10 mouse cellular contexts compared by ENCODE assay signal in the genomic region with DNA sequence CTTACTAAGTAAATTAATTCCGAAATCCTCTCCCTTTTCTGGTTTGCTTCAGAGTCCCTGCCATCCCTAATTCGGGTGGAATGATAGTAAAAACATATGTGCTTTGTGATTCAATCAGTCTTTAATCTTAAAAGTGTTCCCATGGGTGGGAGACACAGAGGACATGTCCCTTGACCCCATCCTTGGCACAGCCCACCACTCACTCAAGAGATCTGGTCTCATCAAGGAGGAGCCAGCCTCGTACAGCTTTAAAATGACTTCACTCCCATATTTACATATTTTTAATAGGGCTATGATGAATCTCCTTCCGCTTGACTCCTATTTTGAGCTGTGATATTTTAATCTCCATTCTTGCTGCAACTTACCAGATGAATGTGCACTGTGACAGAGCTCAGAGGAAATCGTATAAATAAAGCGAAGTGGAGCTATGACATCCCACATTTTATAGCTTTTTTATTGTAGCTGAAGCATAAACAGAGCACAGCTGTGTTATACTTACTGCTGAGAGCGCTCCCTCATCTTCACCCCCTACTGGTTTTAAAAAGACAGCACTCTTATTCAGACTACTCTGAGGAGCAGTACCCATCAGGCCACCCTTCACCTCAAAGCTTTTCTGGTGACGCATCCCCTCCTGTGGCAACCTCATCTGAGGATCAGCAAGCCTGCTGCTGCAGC.
DNase-seq lines count a peak whose midpoint lies in the region; ATAC-seq and TF ChIP-seq lines count a peak whose summit lies in the region.
"Had no signal": no experiment of that assay in that cellular context is flagged by ENCODE, and none has a peak within 500 bp of the region (broad histone marks: within the 10 kb centered on the region; RNA-seq: fewer than 3 reads in every experiment).

No protein-coding gene starts in this region.

- H3K9ac ChIP-seq in forebrain, embryonic 13.5 days: no peak overlapping the region
- H3K9ac ChIP-seq in forebrain, embryonic 11.5 days (ENCODE audit: low read length): no peak overlapping the region
- H3K9ac ChIP-seq in lung, embryonic 14.5 days: no peak overlapping the region
- H3K9ac ChIP-seq in hindbrain, embryonic 16.5 days (ENCODE audit: low read depth, low read length): no peak overlapping the region
- H3K9ac ChIP-seq: liver, postnatal 0 days had no signal

- peak; percentile 53 for TF ChIP-seq CTCF in lung, embryonic 14.5 days (IDR thresholded peaks at IDR 0.05; ENCODE audit: low read depth)

- peaks cover 29% of the 10 kb centered on the region for H3K4me1 ChIP-seq in forebrain, embryonic 13.5 days
- H3K4me1 ChIP-seq in forebrain, embryonic 11.5 days (replicated peaks; ENCODE audit: control insufficient read depth, insufficient read depth, low read length): peaks cover 3% of the 10 kb centered on the region; the same call in 1 of the 2 replicates
- H3K4me1 ChIP-seq in lung, embryonic 14.5 days (ENCODE audit: insufficient read depth): 0 out of 2 replicates have a peak, but pooled peaks cover 4% of the 10 kb centered on the region
- H3K4me1 ChIP-seq in hindbrain, embryonic 16.5 days (ENCODE audit: control insufficient read depth, insufficient read depth, low read depth, low read length): peaks cover 7% of the 10 kb centered on the region

- no peaks in the 10 kb centered on the region for H3K36me3 ChIP-seq in forebrain, embryonic 13.5 days (ENCODE audit: poor library complexity, severe bottlenecking)
- no peaks in the 10 kb centered on the region for H3K36me3 ChIP-seq in forebrain, embryonic 11.5 days (ENCODE audit: control insufficient read depth, insufficient read depth, low read length)
- H3K36me3 ChIP-seq in lung, embryonic 14.5 days (ENCODE audit: insufficient read depth): no peaks in the 10 kb centered on the region
- no peaks in the 10 kb centered on the region for H3K36me3 ChIP-seq in hindbrain, embryonic 16.5 days (ENCODE audit: control insufficient read depth, insufficient read depth, low read length)

- H3K9me3 ChIP-seq in forebrain, embryonic 13.5 days (replicated peaks): no peaks in the 10 kb centered on the region
- H3K9me3 ChIP-seq in forebrain, embryonic 11.5 days (ENCODE audit: control insufficient read depth, low read length): no peaks in the 10 kb centered on the region
- no peaks in the 10 kb centered on the region for H3K9me3 ChIP-seq in lung, embryonic 14.5 days (ENCODE audit: low read depth, low read length)
- H3K9me3 ChIP-seq in hindbrain, embryonic 16.5 days (ENCODE audit: control insufficient read depth, low read length): no peaks in the 10 kb centered on the region

- no peak overlapping the region for H3K4me3 ChIP-seq in forebrain, embryonic 13.5 days
- H3K4me3 ChIP-seq in forebrain, embryonic 11.5 days (ENCODE audit: low read depth, low read length): no peak overlapping the region
- no peak overlapping the region for H3K4me3 ChIP-seq in lung, embryonic 14.5 days (ENCODE audit: low read depth, low read length)
- H3K4me3 ChIP-seq in hindbrain, embryonic 16.5 days (ENCODE audit: low read length): no peak overlapping the region
- H3K4me3 ChIP-seq: heart, adult 2 months had no signal

- WGBS in forebrain, embryonic 13.5 days: 72% methylated on average over 8 of the region's 8 CpGs
- 82% methylated on average over 8 of the region's 8 CpGs for WGBS in forebrain, embryonic 11.5 days
- WGBS in lung, embryonic 14.5 days: 27% methylated on average over 8 of the region's 8 CpGs
- WGBS in hindbrain, embryonic 16.5 days: 55% methylated on average over 8 of the region's 8 CpGs

- no peak overlapping the region for H3K4me2 ChIP-seq in forebrain, embryonic 13.5 days
- no peak overlapping the region for H3K4me2 ChIP-seq in forebrain, embryonic 11.5 days (ENCODE audit: low read depth, low read length, severe bottlenecking)
- peak overlapping the region; percentile 0; the same call in 1 of the 2 replicates for H3K4me2 ChIP-seq in lung, embryonic 14.5 days
- H3K4me2 ChIP-seq in hindbrain, embryonic 16.5 days (ENCODE audit: low read length): no peak overlapping the region

- peak; percentile 58 for ATAC-seq in forebrain, embryonic 13.5 days
- ATAC-seq in forebrain, embryonic 11.5 days (replicated peaks; ENCODE audit: low FRiP score): no peak
- ATAC-seq in lung, embryonic 14.5 days (ENCODE audit: insufficient read depth): peak; percentile 92
- peak; percentile 72; the same call in 1 of the 2 replicates for ATAC-seq in hindbrain, embryonic 16.5 days
- ATAC-seq: liver, postnatal 0 days had no signal

- H3K27ac ChIP-seq in forebrain, embryonic 13.5 days: no peak overlapping the region
- H3K27ac ChIP-seq in forebrain, embryonic 11.5 days (ENCODE audit: low read depth, low read length): no peak overlapping the region
- H3K27ac ChIP-seq in lung, embryonic 14.5 days (ENCODE audit: low read depth): no peak overlapping the region
- no peak overlapping the region for H3K27ac ChIP-seq in hindbrain, embryonic 16.5 days (ENCODE audit: low read depth, low read length)
- H3K27ac ChIP-seq: heart, adult 2 months had no signal

- DNase-seq in forebrain, embryonic 11.5 days (ENCODE audit: low spot score): no peak
- DNase-seq in lung, embryonic 14.5 days: peak; percentile 90
- no peak for DNase-seq in lung, postnatal 36 days
- DNase-seq in lung, postnatal 4 days: peak; percentile 16 to 37
- DNase-seq in cerebellum, postnatal 14 days: no peak
- DNase-seq in gastrocnemius, postnatal 10 days: no peak
- DNase-seq: heart, adult 2 months; liver, postnatal 0 days had no signal

- H3K27me3 ChIP-seq in forebrain, embryonic 13.5 days: no peaks in the 10 kb centered on the region
- H3K27me3 ChIP-seq in forebrain, embryonic 11.5 days (ENCODE audit: control insufficient read depth, insufficient read depth, low read length): no peaks in the 10 kb centered on the region
- H3K27me3 ChIP-seq in lung, embryonic 14.5 days (ENCODE audit: insufficient read depth, low read length): no peaks in the 10 kb centered on the region
- no peaks in the 10 kb centered on the region for H3K27me3 ChIP-seq in hindbrain, embryonic 16.5 days (replicated peaks; ENCODE audit: control insufficient read depth, insufficient read depth, low read length)

Comparison
In these comparisons a context has a peak if more than half of its experiments do, and no peak if none do; other contexts are left out.
1. DNase-seq: peak in lung, embryonic 14.5 days (single experiment) and lung, postnatal 4 days (2 of 2); none in forebrain, embryonic 11.5 days (single experiment), lung, postnatal 36 days (single experiment), cerebellum, postnatal 14 days (0 of 2) and gastrocnemius, postnatal 10 days (single experiment).